Comparison of ENCODE assay signal across 9 mouse cellular contexts in genomic region chr8:126884202-126884926, GRCm38 (mm10).
DNase-seq lines count a peak whose midpoint lies in the region; ATAC-seq and TF ChIP-seq lines count a peak whose summit lies in the region.
"Had no signal": no experiment of that assay in that cellular context is flagged by ENCODE, and none has a peak within 500 bp of the region (broad histone marks: within the 10 kb centered on the region; RNA-seq: fewer than 3 reads in every experiment).

No protein-coding gene starts in this region.

- no peak for TF ChIP-seq POLR2A in myocyte (IDR thresholded peaks at IDR 0.05; ENCODE audit: insufficient read length, low read depth)

- DNase-seq in cerebellum, adult 18-20 months, result peak; percentile 36 to 38
- no peak for DNase-seq in cerebellum, adult 8-10 months
- peak; percentile 76 to 87 for DNase-seq in adrenal gland, postnatal 36 days
- DNase-seq in gastrocnemius, adult 2 months, result peak; percentile 83
- peak; percentile 55 to 59 for DNase-seq in left cerebral cortex, adult 2 months (ENCODE audit: extremely low spot score in 1 of 2, low spot score in 2 of 2)
- DNase-seq in liver, result no peak

- peak overlapping the region; percentile 89 for H3K27ac ChIP-seq in gastrocnemius, adult 2 months
- H3K27ac ChIP-seq in hindbrain, embryonic 15.5 days (replicated peaks), result peak overlapping the region; percentile 64
- H3K27ac ChIP-seq in left cerebral cortex, adult 2 months, result peak overlapping the region; percentile 73

- peaks cover 15% of the 10 kb centered on the region for H3K4me1 ChIP-seq in hindbrain, embryonic 15.5 days (replicated peaks)

- peak; percentile 74 for ATAC-seq in hindbrain, embryonic 15.5 days (ENCODE audit: low FRiP score, low read depth)

- H3K4me2 ChIP-seq in hindbrain, embryonic 15.5 days, result no peak overlapping the region
- peak overlapping the region; percentile 4 for H3K4me2 ChIP-seq in myocyte (ENCODE audit: low read depth)

- intact Hi-C loops in gastrocnemius, adult 2 months (cut with DNase I), result no loop called here
- intact Hi-C loops in left cerebral cortex, adult 2 months (cut with DNase I), result no loop called here

- H3ac ChIP-seq in myocyte (ENCODE audit: control insufficient read depth, insufficient read length), result no peak overlapping the region

- no peaks in the 10 kb centered on the region for H3K36me3 ChIP-seq in hindbrain, embryonic 15.5 days
- H3K36me3 ChIP-seq in myocyte (ENCODE audit: control insufficient read depth, insufficient read depth), result no peaks in the 10 kb centered on the region

- H3K79me2 ChIP-seq in myocyte (ENCODE audit: control insufficient read depth, insufficient read depth), result no peaks in the 10 kb centered on the region

- no peak overlapping the region for H3K4me3 ChIP-seq in gastrocnemius, adult 2 months
- H3K4me3 ChIP-seq in hindbrain, embryonic 15.5 days, result no peak overlapping the region
- H3K4me3 ChIP-seq in left cerebral cortex, adult 2 months, result no peak overlapping the region
- H3K4me3 ChIP-seq in myocyte, result no peak overlapping the region
- H3K4me3 ChIP-seq: erythroblast, embryonic 14.5 days had no signal

- H3K9ac ChIP-seq in hindbrain, embryonic 15.5 days, result no peak overlapping the region

- H3K27me3 ChIP-seq in hindbrain, embryonic 15.5 days, result no peaks in the 10 kb centered on the region
- H3K27me3 ChIP-seq in myocyte (ENCODE audit: control insufficient read depth, insufficient read depth, insufficient read length), result no peaks in the 10 kb centered on the region

- 32% methylated on average over 6 of the region's 6 CpGs for WGBS in hindbrain, embryonic 15.5 days

- H3K9me3 ChIP-seq in hindbrain, embryonic 15.5 days, result no peaks in the 10 kb centered on the region

- TF ChIP-seq CTCF in gastrocnemius, adult 2 months (IDR thresholded peaks at IDR 0.05), result no peak
- no peak for TF ChIP-seq CTCF in left cerebral cortex, adult 2 months (IDR thresholded peaks at IDR 0.05)

TF ChIP-seq in myocyte, 11 proteins besides CTCF, POLR2A, EP300 and RAD21:
- TF ChIP-seq CEBPB (IDR thresholded peaks at IDR 0.05; ENCODE audit: insufficient read depth, poor library complexity, severe bottlenecking) (no peak), REST (IDR thresholded peaks at IDR 0.05; ENCODE audit: insufficient read depth, insufficient read length) (no peak), USF1 (IDR thresholded peaks at IDR 0.05; ENCODE audit: low read depth) (peak; percentile 93), POLR2AphosphoS2 (IDR thresholded peaks at IDR 0.05; ENCODE audit: insufficient read length, low read depth) (no peak)
TF ChIP-seq in myocyte: peak in this region for 1.

Comparison
In these comparisons a context has a peak if more than half of its experiments do, and no peak if none do; other contexts are left out.
1. DNase-seq: peak in cerebellum, adult 18-20 months (2 of 2), adrenal gland, postnatal 36 days (2 of 2), gastrocnemius, adult 2 months (single experiment) and left cerebral cortex, adult 2 months (2 of 2); none in cerebellum, adult 8-10 months (single experiment) and liver (single experiment).
2. Peak in every context shown above with its lines, with median percentiles within 50 percentile points of each other: H3K27ac ChIP-seq.